Mouse (Mus musculus) heart, adult 8-10 months (tissue): ENCODE measurements around the gene Vps8. TPM values are rescaled to one million over a fixed set of nuclear protein-coding genes. Genes with fewer than 3 reads are reported as not detected.

Source experiments
- DNase-seq: peaks from one replicate; pipeline ENCODE4 v3.0.0; 2022; ENCODE audit warnings: low spot score
- total RNA-seq, 4 experiments: library from RNA; stranded (reverse); gene quantifications; 2 replicates each; pipeline ENCODE4 v1.2.4; 2022

The Vps8 gene
- total RNA-seq, result 10 to 100 TPM; 24.2 to 30.6 (median 27.2) TPM

DNA sequence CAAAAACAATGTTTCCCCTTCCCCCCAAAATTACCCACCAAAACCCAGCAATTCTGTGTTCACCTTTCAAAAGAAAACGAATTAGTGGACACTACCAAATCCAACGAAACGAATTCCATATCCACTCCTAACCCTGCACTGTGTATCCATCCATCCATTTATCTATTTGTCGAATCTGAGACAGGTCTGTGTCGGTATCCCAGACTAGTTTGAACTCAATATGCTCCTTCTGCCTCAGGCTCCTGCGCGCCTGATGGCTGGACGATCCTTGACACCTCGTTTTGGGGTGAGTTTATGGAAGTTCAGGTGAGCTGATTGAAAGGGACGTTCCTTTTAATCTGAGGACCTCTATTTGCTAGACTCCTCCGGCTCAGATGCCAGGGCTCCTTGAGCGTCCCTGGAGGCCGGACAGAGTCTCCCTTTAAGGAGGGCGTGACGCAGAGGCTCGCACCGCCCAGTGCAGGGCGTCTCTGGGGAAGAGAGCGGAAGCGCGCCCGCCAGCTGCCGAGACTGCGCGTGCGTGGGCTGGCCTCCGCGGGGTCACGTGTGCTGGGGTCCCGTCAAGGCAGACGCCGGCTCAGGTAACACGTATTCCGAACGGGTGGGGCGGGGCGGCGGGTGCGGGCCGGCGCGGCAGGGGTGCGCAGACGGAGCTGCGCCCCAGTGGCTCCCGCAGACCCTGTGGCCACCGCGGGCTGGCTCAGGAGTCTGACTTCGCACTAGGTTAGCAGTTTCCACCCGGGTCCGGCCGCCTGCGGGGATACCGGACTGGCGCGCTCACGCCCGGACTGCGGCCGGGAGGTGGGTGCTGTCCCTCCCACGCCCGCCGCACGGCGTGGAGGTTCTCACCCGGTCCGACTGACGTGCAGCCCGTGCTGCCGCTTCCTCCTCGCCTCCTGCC, at the start of gene Vps8:
Vps8 (plus strand) TSS at position 474 of the 901 bp plus-strand sequence.
- DNase-seq, result peak; percentile 90

DNA sequence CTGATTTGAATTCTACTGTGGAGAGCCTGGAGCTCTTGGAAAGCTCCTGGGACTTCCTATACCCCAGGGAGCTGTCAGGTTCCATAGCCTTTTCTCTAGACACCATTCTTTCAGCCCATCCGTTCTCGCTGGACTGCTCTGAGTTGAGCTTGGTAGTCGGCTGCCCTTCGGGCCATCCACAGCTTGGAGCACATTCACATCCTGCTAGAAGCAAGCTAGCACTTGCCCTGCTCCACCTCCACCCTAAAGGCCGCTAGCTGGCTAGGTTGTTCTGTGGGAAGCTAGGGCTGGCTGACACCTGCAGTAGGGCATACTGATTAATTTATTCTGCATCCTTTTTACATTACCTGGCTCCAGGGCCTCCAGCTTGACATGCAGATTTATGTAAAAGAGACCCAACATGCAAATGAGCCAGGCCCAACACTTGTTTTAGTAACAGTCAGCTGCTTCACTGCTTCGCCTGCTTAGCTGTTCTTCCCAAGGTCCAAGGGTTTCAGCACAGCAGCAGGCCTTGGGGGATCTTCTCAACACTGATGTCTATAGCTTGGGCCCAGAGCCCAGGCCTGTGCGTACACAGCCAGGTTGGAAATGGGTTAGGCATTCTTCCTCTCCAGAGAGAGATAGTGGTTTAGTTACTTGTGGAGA, 49.5 kb upstream of the Vps8 start:
- no peak for DNase-seq

DNA sequence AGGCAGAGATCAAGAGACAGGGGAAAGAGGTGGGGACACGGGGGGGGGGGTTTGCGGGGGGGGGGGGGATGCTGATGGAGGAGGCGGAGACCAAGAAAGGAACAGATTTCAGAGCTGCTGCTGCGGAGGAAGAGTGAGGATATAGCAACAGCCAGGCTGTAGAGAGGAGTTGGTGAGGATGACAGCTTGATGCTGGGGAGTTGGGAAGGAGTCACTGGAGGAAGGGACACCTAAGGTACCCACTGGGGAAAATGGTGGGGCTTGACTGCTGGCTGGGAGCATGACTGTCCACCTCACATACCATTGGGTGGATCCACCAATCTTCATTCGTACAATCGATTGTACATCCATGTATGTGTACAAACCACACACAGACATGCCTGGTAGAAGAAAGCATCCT, 48.9 kb upstream of the Vps8 start:
- DNase-seq, result no peak

DNA sequence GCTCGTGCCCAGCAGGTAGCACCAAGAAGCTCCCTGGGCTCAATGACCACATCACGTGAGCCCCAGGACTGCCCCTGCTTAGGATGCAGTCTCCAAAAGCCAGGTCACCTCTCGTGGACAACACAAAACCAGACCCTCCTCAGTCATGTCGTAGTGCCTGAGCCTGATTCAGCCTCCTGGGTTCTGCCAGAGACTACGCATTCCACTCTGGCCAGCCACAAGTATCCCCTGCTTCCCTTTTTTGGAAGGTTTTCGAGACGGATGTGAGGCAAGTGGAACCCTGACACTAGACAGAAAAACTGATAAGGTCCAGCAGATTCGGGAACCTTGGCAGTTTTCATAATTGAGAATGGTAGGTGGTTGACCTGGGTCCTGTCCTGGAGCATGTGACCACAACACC, 47.8 kb upstream of the Vps8 start:
- DNase-seq, result no peak

DNA sequence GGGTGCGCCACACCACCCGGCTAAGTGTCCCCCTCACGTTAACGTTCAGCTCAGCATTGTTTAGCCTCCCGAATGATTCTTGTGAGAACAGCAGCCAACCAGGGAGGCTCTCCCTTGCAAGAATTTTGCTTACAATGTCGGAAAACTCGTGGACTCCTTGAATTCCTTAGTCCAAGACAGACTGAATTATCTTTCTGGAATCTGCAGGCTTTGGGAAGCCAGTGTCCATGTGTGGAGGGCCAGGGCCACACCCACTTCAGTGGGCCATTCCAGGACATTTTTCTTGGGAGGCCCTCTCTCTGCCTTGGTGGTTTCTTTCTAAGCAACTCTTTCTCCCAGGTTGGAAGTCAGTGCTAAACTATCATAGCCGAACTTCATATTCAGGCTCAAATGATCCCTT, 46.6 kb upstream of the Vps8 start:
- DNase-seq, result no peak

DNA sequence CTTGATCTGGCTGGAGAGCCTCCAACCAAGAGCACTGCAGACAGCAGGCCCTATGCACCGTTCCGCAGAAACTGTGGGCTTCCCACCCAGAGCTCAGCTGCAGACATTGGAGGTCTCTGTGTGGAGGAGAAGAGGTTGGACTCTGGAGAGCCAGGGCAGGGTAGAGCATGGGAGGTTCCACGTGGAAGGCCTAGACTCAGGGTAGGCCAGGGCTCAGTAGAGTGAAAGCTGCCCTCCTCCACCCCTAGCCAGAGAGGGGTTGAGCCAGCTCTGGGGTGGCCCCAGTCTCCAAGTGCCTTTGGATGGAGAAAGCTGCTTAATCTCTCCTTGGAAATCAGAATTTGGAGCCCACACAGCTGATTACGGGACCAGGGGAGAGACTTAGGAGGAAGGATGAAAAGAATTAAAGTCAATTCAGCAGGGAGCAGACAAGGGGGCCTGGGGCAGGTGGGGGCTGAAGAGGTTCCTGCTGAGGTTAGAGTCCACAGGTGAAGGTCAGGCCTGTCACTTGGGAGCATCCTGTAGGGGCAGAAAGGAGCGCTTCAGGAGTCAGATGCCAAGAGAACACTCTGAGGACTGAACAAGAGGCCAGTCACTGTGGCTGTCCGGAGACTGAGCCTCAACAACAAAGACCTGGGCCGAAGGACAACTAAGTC, 45.8 kb upstream of the Vps8 start:
- no peak for DNase-seq

DNA sequence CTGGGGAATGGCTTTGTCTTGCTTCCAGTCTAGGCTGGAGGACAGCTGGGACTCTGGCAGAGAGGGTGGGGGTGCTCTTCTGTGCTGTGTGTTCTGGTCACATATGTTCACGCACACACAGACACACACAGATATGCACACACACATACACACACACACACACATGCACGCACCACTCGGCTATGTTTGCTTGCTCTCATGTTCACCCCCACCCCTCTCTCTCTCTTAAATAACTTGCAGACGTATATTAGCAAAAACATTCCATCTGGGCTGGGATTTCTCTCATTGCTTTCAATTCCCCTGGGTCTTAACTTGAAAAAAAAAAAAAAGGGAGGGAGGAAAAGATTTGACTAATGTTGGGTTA, 45.3 kb upstream of the Vps8 start:
- DNase-seq, result no peak

DNA sequence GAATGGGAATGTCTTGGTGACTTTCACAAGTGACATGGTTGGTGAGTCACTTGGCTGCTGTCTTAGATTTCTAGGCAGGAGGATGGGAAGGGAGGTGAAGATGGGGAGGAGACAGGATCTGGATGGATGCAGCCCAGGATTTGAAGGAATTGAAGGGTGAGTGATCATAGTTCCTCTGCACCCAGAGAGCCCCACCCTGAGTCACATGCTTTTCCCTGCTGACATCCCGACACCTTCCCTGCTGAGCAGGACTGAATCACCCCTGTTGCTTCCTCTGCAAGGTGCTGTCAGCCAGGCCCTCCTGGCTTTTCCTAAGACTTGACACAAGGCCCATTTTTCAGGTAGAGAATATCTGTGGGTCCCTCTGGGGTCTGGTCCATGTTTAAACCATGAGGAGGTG, 41.4 kb upstream of the Vps8 start:
- DNase-seq, result no peak

DNA sequence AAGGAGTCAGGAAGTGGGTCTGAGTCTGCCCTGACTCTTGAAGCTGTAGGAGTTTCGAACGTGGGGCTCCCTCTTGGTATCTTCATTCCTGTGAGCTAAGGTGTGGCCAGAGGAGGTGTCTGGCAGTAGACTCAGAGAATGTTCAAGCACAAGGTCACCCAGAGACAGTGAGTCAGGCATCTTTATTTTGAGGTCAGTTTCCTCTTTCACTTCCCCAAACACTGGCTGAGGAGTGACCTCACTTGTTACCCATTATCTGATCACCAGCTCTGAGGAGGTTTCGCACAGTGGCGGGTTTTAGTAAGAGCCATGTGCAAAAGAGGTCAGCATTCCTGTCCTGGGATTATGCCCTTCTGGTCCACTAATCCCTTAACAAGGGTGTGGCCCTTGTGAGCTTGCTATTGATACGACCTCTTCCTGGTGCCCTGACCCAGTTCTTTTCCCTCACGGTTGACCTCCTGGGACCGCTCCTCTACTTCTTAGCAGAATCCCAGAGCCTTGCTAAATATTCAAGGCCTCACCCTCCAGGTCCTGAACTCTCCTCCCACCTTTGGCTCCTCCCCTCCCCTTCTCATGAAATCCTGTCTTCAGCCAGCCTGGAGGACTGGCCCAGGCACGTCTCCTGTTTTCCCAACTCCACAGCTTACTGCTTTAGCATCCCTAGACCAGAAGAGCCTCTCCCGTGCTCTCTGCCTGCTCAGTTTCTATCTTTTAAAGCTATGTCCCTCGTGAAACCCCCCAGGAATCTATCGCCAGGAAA, 40.6 kb upstream of the Vps8 start:
- no peak for DNase-seq

DNA sequence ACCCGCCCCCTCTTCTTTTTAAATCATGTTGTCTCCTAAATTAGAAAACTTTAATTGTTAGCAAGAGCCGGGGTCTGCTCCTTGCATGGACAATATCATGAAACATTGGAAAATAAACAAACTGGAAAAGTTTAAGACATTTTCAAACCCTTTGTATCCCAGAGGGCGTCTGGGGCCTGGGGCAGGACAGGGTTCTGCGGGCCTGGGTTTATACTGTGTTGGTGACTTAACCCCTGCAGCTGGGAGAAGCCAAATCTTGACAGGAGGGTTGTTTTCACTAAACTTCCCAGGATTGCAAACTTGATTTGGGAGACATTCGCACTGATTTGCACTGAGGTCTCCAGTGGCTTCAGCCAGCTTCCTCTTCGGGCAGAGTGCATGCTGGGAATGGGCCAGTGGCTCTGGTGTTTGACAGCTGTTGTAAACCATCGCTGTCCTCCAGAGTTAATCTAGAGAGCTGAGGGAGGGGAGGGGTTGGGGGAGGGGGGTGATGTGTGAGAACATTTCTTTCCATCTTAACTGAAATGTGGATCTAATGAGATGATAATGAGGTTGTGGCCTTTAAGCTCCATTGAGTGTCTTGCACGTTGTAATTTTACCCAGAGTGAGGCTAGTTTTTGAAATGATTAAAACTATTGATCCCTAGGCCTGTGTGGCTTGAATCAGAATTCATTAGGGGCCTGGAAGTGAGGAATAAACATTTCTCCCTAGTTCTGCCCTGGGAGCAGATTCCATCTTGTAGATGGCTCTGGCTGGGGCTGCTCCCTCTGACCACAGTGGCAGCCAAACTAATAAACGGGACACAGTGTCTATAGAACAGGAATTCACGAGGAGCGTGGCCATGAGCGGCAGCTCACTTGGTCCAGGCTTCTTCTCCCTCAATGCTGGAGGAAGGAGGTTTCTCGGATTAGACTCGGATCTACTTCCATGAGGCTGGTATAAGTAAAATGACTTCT, 36.7 kb upstream of the Vps8 start:
- DNase-seq, result no peak

DNA sequence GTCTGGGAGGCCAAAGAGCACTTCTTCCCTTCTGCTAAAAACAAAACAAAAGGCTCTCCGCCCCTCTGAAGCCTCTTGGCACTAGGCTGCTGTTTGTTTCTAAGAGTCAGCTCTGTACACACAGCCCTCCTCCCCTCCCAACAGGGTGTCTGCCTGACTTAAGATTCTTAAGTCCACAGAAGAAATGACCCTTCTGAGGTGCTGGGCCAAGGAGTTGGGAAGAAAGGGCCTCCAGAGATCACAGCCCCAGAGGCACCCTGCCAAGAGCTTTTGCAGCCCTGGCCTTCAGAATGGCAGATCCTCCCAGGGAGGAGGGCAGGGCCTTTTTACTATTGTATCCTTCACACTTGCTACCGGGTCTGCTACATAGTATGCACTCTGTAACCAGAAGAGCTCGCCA, 33.6 kb upstream of the Vps8 start:
- no peak for DNase-seq

DNA sequence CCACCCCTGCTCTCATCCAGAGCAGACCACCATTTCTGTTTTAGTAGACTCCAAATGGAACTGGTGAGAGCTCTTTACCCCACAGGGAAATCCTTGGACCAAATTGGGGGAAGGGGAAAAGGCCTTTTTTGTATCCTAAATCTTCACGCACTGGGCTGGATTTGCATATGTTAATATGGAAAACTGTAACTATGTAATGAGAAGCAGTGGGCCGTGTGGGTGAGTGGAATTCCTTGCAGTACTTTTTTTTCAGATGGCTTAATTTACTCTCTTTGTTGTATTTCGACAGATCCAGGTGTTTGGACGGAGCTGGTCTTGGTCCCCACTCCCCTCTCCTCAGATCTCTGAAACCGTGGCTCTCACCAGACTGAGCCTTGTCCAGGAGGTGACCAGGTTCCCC, 32.2 kb upstream of the Vps8 start:
- no peak for DNase-seq

DNA sequence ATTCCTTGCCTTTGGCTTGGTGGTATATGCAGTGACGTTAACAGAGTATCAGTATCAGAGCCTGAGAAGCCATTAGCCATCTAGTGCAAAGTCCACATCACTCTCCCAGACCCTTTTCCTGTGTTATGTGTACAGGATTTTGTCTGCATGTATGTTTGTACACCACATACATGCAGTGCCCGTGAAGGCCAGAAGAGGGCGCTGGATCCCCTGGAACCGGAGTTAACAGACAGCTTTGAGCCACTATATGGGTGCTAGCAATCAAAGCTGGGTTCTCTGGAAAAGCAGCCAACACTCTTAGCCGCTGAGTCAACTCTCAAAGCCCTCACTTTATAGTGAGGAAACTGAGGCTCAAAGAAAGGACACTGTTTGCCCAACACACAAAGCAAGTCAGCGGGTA, 30.8 kb upstream of the Vps8 start:
- no peak for DNase-seq

DNA sequence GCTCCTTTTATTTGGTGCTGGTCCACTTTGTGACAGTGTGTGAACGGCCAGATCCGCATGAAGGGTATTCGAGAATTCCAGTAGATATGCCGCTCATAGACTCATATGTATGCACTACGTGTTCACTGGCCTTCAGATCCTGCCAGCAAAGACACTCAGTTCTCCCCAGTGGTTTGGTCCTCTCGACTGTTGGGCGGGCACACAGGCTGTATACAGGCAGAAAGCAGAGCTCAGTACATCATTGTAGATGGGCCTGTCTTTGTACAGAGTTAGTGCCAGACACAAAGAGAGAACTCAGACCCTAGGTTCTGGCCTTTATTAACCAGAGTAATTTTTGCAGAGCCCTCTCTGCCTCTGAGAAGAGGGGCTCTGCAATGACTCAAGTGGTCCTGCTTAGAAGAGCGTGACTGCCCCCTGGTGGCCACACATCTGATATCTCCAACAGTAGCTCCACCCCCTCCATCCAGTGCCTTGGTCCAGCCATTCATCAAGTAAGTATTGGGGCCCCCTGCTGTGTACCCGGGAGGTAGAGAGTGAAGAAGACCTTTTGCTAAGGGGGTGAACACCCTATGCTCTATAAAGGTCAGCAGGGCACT, 30.3 kb upstream of the Vps8 start:
- DNase-seq, result peak; percentile 68

DNA sequence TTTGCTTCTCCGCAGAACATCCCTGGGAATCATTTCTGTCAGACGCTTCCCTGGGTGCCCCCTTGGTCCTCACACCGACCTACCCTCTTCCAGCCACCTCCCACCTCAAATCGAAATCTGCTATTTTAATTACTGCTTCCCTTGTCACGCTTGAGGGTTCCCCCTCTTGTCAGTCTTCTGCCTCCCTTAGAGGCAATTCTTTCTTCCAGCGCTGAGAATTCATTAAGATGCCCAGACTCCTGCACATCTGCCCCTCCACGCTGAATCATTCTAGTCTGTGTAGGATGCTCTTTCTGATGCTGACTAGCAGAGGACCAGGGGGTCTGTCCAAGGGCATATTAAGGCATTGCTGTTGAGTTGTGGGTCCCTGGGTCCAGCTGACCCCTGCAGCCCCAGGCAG, 27.4 kb upstream of the Vps8 start:
- DNase-seq, result no peak

DNA sequence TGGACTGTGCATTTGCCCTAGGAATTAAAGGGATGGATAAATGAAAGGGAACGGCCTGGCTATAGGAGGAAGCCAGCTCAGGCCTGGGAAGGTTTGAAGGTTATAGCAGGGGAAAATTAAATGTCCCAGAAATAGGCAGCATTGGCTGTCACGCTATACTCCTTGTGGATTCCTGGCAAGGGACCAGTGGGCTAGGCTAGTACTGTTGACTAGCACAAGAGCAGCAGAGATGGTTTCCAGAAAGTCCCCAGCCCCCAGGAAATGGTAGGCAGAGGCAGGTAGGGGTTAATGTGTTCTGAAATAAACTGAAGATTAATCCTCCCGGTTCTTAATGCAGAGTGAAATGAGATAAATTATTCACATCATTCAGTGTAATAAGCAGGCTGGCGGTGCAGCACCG, 25.2 kb upstream of the Vps8 start:
- DNase-seq, result no peak

DNA sequence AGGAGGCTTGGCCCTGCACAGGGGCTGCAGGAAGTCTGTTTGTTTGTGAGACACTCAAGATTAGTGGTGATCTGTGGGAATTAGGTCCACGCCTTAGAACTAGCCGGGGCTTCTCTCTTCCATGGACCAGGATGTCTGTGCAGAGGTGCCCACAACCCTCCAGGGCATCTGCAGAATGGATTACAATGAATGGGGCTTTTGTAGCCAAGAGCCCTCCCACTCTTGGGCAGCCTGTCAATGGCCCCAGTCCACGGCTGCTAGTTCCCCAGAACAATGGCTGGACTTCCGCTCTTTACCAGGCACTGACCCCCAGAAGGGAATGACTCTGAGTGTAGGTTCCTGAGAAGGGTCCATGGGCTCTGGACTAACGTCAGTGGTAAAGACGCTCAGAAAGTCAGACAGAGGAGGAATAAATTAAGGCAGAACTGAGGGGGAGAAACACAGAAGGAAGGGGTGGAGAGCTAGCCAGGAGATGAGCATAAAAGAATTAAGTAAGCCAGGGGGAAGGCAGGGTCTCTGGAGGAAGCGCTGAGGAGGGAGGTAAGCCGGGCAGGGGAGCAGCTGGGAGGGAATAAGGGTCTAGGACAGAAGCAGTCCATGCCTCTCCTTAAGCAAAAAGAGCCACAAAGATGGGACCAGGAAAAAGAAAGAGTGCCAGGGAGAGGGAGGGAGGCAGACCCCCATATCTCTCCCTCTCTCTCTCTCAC, 24.4 kb upstream of the Vps8 start:
- no peak for DNase-seq

DNA sequence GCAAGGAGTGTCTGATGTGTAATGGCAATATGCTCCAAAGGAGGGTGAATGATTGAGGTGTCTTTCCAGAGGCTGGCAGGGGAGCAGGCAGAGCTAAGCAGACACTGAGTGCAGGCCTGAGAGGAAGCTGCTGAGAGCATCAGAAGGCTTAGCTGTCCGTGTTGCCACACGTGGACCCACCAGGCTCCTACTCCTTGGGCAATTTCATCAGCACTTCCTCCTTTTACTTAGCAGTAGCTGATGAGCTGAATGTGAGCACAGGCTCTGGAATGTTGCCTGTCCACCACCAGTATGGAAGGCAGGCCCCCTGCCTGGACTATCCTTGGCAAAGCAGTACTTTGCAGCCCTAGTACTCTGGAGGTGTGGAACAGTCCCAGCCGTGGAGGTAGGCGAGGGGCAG, 23.0 kb upstream of the Vps8 start:
- DNase-seq, result no peak

DNA sequence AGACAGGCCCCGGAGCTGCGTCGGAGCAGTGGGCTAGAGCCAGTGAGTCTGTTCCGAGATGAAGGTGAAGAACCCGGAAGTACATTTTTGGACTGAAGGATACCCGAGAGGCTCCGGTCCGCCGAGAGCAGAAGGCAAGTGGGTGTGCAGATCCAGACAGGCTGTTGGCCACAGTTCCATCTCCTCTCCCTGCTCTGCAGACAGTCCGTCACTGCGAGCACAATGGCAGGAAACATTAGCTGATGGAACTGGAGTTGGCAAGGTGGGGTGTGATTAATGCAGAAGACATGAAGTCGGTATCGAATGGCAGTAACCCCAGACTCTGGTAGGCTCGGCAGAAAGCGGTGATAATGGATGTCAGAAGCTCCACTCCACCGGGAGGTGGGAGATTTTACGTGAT, 20.9 kb upstream of the Vps8 start:
- no peak for DNase-seq

DNA sequence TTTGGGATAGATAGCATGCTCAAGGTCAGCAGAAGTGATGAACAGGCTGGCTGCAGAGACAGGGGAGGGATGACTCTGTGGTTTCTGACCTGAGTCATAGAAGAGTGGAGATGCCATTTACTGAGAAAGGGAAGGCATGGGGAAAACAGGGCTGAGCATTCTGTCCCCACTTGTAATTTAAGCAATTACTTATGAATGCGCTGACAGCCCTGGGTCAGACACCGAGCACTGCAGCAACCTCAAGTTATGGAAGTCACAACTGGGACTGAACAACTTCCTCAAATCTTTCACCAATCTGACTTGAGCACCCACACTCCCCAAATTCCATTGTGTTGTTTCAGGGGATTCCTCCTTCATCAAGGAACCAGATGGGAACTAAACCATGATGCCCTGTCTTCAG, 19.5 kb upstream of the Vps8 start:
- no peak for DNase-seq
